In genomic region chr4:46258774-46259173, GRCm38 (mm10) we compare ENCODE assay signal across 12 mouse cellular contexts.
DNase-seq lines count a peak whose midpoint lies in the region; ATAC-seq and TF ChIP-seq lines count a peak whose summit lies in the region.
"Had no signal": no experiment of that assay in that cellular context is flagged by ENCODE, and none has a peak within 500 bp of the region (broad histone marks: within the 10 kb centered on the region; RNA-seq: fewer than 3 reads in every experiment).

No protein-coding gene starts in this region.

- no peaks in the 10 kb centered on the region for H3K4me1 ChIP-seq in heart, embryonic 12.5 days (replicated peaks)
- no peaks in the 10 kb centered on the region for H3K4me1 ChIP-seq in midbrain, postnatal 0 days (ENCODE audit: insufficient read depth, low read length)
- H3K4me1 ChIP-seq in midbrain, embryonic 11.5 days (ENCODE audit: control insufficient read depth, insufficient read depth, low read length), result no peaks in the 10 kb centered on the region
- H3K4me1 ChIP-seq: heart, embryonic 15.5 days had no signal

- H3K27me3 ChIP-seq in heart, embryonic 12.5 days (replicated peaks), result peaks cover 5% of the 10 kb centered on the region
- no peaks in the 10 kb centered on the region for H3K27me3 ChIP-seq in midbrain, postnatal 0 days (ENCODE audit: insufficient read depth, low read length)
- H3K27me3 ChIP-seq in midbrain, embryonic 11.5 days (ENCODE audit: control insufficient read depth, insufficient read depth, low read length), result 0 out of 2 replicates have a peak, but pooled peaks cover under 1% of the 10 kb centered on the region

- TF ChIP-seq CTCF in midbrain, postnatal 0 days (IDR thresholded peaks at IDR 0.05), result peak; percentile 55

- no peak overlapping the region for H3K27ac ChIP-seq in heart, embryonic 12.5 days (ENCODE audit: poor library complexity, severe bottlenecking)
- no peak overlapping the region for H3K27ac ChIP-seq in midbrain, postnatal 0 days (ENCODE audit: low read depth, low read length)
- no peak overlapping the region for H3K27ac ChIP-seq in midbrain, embryonic 11.5 days (ENCODE audit: low read depth, low read length)
- H3K27ac ChIP-seq: forebrain, embryonic 10.5 days; heart, embryonic 15.5 days had no signal

- no peak for ATAC-seq in heart, embryonic 12.5 days (ENCODE audit: insufficient number of reproducible peaks, low FRiP score)
- no peak for ATAC-seq in midbrain, postnatal 0 days (ENCODE audit: low FRiP score)
- no peak for ATAC-seq in midbrain, embryonic 11.5 days (ENCODE audit: low FRiP score)
- no peak for ATAC-seq in erythroblast, adult 5-6 weeks (replicated peaks; ENCODE audit: low FRiP score, poor library complexity, severe bottlenecking)
- ATAC-seq: midbrain, embryonic 16.5 days had no signal

- 59% methylated on average over 5 of the region's 5 CpGs for WGBS in heart, embryonic 12.5 days
- 71% methylated on average over 5 of the region's 5 CpGs for WGBS in midbrain, postnatal 0 days
- 78% methylated on average over 5 of the region's 5 CpGs for WGBS in midbrain, embryonic 11.5 days

- H3K9ac ChIP-seq in heart, embryonic 12.5 days, result no peak overlapping the region
- H3K9ac ChIP-seq in midbrain, postnatal 0 days (replicated peaks; ENCODE audit: low read length, poor library complexity, severe bottlenecking), result no peak overlapping the region
- no peak overlapping the region for H3K9ac ChIP-seq in midbrain, embryonic 11.5 days (ENCODE audit: low read length)
- H3K9ac ChIP-seq: heart, embryonic 15.5 days had no signal

- H3K9me3 ChIP-seq in heart, embryonic 12.5 days (replicated peaks), result no peaks in the 10 kb centered on the region
- no peaks in the 10 kb centered on the region for H3K9me3 ChIP-seq in midbrain, postnatal 0 days (ENCODE audit: low read length)
- H3K9me3 ChIP-seq in midbrain, embryonic 11.5 days (ENCODE audit: control insufficient read depth, low read length), result no peaks in the 10 kb centered on the region
- H3K9me3 ChIP-seq: forebrain, embryonic 10.5 days; heart, embryonic 15.5 days had no signal

- H3K36me3 ChIP-seq in heart, embryonic 12.5 days, result no peaks in the 10 kb centered on the region
- H3K36me3 ChIP-seq in midbrain, postnatal 0 days (ENCODE audit: insufficient read depth, low read length), result no peaks in the 10 kb centered on the region
- no peaks in the 10 kb centered on the region for H3K36me3 ChIP-seq in midbrain, embryonic 11.5 days (ENCODE audit: control insufficient read depth, insufficient read depth, low read length)
- H3K36me3 ChIP-seq: forebrain, embryonic 10.5 days; heart, embryonic 15.5 days had no signal

- intact Hi-C loops in heart, postnatal 10 days (cut with DNase I), result no loop called here

- DNase-seq in heart, postnatal 10 days, result peak; percentile 43 to 45
- DNase-seq in midbrain, postnatal 0 days (ENCODE audit: low spot score), result peak; percentile 32
- no peak for DNase-seq in midbrain, embryonic 11.5 days (ENCODE audit: low spot score, missing footprints)
- peak; percentile 58 to 68 for DNase-seq in cerebellum, postnatal 14 days
- DNase-seq in right cerebral cortex, postnatal 25 days, result peak; percentile 15
- DNase-seq in retina, postnatal 1 day, result no peak

- H3K4me3 ChIP-seq in heart, embryonic 12.5 days, result no peak overlapping the region
- no peak overlapping the region for H3K4me3 ChIP-seq in midbrain, postnatal 0 days (ENCODE audit: low read depth, low read length)
- H3K4me3 ChIP-seq in midbrain, embryonic 11.5 days (ENCODE audit: low read depth, low read length), result no peak overlapping the region
- H3K4me3 ChIP-seq: forebrain, embryonic 10.5 days; heart, embryonic 15.5 days had no signal

- no peak overlapping the region for H3K4me2 ChIP-seq in heart, embryonic 12.5 days
- H3K4me2 ChIP-seq in midbrain, postnatal 0 days (ENCODE audit: low read depth, low read length, poor library complexity, severe bottlenecking), result no peak overlapping the region
- no peak overlapping the region for H3K4me2 ChIP-seq in midbrain, embryonic 11.5 days
- H3K4me2 ChIP-seq: heart, embryonic 15.5 days; liver, embryonic 11.5 days had no signal

Comparison
In these comparisons a context has a peak if more than half of its experiments do, and no peak if none do; other contexts are left out.
1. DNase-seq: peak in heart, postnatal 10 days (2 of 2), midbrain, postnatal 0 days (single experiment), cerebellum, postnatal 14 days (2 of 2) and right cerebral cortex, postnatal 25 days (single experiment); none in midbrain, embryonic 11.5 days (single experiment) and retina, postnatal 1 day (single experiment).